ENCODE assay signal across 6 mouse cellular contexts in genomic region chr4:48650617-48651360, GRCm38 (mm10). TPM values are rescaled to one million over a fixed set of nuclear protein-coding genes. Genes with fewer than 3 reads are reported as not detected.
"Had no signal": no experiment of that assay in that cellular context is flagged by ENCODE, and none has a peak within 500 bp of the region (broad histone marks: within the 10 kb centered on the region; RNA-seq: fewer than 3 reads in every experiment).

No protein-coding gene starts in this region.

- DNase-seq: kidney, adult 8-10 months; kidney, postnatal 36 days; lung, postnatal 14 days; thymus, adult 18-20 months; thymus, postnatal 14 days had no signal

RNA-seq across cellular contexts. Expression of gene Cavin4, which starts 12.5 kb away (rescaled TPM):
- total RNA-seq: monocyte, adult 5-6 weeks had no signal
